Mouse (Mus musculus): Measurements from ENCODE around the gene Zfp14.

DNA sequence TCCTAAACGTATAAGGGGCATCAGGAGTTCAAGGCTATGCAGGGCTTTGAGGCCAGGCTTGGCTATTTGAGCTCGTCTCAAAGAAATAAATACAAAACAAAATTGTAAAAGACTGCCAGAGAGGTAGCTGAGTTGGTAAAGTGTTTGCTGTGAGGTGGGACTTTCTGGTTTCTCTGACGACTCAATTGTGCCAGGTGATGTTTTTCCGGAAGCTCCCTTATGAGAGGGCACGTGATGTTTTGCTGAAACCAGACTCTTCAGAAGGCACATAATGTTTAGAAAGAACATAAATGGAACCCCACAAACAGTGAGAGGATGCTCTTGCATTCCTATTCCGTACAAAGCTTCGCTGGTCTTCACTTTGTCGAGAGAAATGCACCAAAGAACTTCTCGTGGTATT, 41.5 kb upstream of the Zfp14 start:
- no peak for TF ChIP-seq CTCF (IDR thresholded peaks at IDR 0.05; ENCODE audit: extremely low read depth, insufficient read depth, low read length)
- TF ChIP-seq POLR2A (IDR thresholded peaks at IDR 0.05; ENCODE audit: extremely low read depth, insufficient read depth, low read length) = no peak
